Mouse (Mus musculus): ENCODE data around the gene Edc4.
A peak's percentile ranks its signal among the peaks of the same experiment; 100 is the strongest.

The Edc4 gene

DNA sequence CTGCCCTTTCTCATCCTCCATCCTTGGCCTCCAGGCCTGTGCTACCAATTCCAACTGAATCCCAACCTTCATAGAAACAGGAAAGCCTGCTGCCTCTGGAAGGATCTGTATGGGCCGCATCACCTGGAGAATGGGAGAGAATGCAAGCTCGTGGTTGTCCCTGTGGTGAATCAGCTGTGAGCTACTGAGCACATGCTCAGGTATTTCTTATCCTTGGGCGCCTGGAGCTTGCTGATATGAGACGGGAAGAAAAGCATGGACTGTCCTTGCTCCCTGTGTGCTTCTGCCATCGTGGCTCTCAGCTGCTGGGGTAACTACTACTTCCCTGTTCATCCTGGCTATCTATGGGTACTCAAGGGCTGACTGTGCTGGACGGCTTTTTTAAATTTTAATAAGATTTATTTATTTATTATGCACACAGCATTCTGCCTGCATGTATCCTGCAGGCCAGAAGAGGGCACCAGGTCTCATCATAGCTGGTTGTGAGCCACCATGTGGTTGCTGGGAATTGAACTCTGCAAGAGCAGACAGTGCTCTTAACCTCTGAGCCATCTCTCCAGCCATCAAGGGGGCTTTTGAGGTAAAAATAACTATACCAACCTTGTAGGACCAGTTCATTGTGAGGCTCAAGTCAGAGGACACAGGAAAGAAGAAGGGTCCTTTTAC is 14.2 kb upstream of the Edc4 start:
- DNase-seq (ENCODE audit: low read depth, low spot score): peak; percentile 56

DNA sequence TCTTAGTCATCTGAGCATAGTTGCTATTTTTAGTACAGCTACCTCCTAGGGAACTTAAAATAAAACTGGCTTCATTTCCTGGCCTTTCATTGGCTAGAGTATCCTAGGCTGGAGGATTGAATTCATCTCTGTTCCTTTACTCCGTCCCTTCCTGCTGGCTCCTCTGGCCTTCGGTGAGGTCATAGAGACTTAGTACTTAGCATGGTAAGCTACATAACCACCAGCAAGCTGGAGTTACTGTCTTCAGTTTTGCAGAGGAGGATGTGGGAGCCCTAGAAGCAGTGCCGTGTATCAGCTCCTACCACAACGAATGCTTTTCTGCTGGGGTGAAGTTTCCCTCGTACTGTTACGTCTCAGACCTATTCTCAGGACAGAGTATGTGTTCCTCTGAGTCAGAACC is 6.4 kb upstream of the Edc4 start:
- peak; percentile 77 for DNase-seq (ENCODE audit: low read depth, low spot score)

GRCm38 (mm10) chr8:105889756-105890465 is 9.2 kb downstream of the Edc4 start:
- no peak for DNase-seq (ENCODE audit: low read depth, low spot score)

DNA sequence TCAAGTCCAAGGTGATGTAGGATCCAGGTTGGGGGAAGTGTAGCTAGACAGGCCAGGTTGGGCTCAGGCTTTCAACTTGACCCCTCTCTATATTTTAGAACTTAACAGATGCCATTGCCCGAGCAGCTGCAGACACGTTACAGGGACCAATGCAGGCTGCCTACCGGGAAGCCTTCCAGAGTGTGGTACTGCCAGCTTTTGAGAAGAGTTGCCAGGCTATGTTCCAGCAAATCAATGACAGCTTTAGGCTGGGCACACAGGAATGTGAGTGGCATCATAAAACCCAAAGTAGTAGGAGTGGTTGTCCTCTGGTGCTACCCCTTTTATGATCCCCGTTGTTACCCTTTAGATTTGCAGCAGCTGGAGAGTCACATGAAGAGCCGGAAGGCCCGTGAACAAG is 10.2 kb downstream of the Edc4 start:
- DNase-seq (ENCODE audit: low read depth, low spot score): no peak

DNA sequence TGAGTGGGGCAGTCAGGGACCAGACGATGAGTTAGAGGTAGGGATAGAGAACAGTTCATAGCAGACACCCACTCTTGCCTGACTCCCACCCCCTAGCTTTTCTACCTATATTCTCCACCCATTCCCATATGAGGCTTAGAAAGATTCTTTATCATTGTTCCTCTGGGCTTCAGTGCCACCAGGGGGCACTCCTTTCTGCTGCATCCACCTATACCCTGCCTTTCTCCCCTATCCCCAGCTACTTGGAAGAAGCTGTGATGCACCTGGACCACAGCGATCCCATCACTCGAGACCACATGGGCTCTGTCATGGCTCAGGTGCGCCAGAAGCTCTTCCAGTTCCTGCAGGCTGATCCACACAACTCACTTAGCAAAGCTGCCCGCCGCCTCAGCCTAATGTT is 11.8 kb downstream of the Edc4 start:
- DNase-seq (ENCODE audit: low read depth, low spot score): peak; percentile 67

DNA sequence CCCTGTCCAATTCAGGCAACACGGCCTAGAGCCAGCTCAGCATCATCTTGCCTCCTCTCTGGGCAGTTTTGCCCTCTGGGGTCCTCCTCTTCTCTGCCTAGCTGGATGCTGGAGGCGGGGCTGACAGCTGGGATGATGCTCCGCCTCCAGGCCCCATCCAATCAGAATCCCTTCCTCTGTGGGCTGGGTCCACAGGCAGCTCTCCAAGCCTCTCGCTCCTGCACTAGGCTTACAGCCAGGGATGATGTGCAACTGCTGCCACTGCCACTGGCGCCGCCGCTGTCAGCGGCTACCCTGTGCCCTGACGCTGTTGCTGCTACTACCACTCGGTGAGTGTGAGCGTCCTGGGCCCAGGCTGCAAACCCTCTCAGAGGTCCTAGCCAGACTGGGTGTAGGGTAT is 12.7 kb downstream of the Edc4 start, which contains the start of gene Nrn1l:
TSS of gene Nrn1l (plus strand) at position 229 of the 400 bp plus-strand sequence.
- peak; percentile 83 for DNase-seq (ENCODE audit: low read depth, low spot score)

- no peak for DNase-seq (ENCODE audit: low read depth, low spot score)
These were observed 17.3 kb downstream of the Edc4 start for GRCm38 (mm10) chr8:105897801-105898480.

GRCm38 (mm10) chr8:105900180-105900940 is 19.7 kb downstream of the Edc4 start, which contains the start of gene Pskh1:
Gene Pskh1, plus strand, starts transcription at chr8:105900441.
- peak; percentile 97 for DNase-seq (ENCODE audit: low read depth, low spot score)

- peak; percentile 52 for DNase-seq (ENCODE audit: low read depth, low spot score)
These were observed 20.4 kb downstream of the Edc4 start for GRCm38 (mm10) chr8:105900941-105901616.

GRCm38 (mm10) chr8:105919390-105919789 is 38.7 kb downstream of the Edc4 start:
- DNase-seq (ENCODE audit: low read depth, low spot score): peak; percentile 33

DNA sequence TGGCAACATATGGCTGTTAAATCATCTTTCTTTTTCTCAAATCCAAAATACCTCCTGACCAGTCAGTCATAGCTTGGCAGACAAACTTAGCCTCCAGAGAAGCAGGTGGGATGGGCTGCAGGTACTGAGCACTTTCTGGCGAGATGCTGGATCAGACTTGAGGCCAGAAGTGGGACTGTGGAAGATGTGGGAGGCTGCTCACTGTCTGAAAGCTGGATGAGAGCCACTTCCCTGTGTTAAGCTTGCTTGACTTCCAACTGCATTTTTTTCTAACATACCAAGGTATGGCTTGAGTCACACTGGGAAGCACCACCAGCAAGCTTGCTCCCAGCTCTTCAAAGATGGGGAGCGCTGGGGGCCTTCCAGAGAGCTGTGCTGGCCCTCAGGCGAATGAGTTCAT is 44.4 kb downstream of the Edc4 start:
- DNase-seq (ENCODE audit: low read depth, low spot score): no peak

DNA sequence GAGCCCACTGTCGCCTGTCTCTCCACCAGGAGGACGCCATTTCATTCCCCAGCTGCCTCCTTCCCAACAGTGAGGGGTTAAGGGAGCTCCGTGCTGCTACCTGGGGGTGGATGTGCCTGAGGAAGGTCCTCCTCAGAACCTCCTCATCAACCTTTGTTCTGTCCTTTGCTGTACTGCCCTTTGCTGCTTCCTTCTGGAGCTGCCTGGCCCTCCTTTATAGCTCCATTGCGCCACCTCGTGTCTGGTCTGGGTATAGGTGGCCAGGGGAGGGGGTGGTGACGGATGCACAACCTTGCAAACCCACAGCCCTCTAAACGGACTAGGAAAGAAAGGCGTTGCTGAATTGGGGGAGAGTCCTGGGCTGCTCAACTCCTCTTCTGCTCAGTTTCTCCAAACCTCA is 49.9 kb downstream of the Edc4 start:
- peak; percentile 84 for DNase-seq (ENCODE audit: low read depth, low spot score)

DNA sequence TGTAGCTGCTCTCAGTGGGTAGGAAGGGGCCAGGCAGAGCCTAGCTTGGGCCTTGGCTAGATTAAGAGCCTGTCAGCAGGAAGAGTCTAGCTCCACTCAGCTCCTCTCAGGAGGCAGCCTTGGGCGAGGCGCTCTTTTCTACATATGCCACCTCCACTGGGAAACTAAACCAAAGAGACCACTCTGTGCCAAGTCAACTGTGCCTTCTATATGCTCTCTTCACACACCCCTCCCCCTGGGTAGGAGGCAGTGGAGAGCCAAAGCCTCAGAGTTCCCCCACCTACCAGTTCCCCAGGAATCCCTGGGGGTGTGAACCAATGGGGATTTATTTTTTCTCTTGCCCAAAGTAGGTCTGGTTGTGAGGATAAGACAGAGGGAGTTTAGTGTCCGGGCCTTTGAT is 50.6 kb downstream of the Edc4 start:
- DNase-seq (ENCODE audit: low read depth, low spot score): no peak

DNA sequence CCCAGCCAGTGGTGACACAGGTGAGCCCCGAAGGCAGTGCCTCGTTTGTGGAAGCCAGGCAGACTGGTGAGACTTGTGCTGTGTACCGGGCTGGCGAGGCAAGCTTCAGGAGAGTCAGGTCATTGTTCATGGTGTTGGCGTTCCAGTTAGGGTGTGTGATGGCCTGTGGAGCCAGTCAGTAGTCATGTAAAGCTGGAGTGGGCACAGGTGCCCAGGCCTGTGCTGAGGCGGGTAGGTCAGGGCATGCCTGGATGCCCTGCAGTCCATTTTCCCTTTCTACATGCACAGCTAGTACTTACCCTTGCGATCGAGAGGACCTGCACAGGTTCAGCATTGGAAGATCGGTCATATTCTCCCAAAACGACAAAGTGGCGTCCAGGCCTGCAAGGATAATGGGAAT is 51.8 kb downstream of the Edc4 start:
- DNase-seq (ENCODE audit: low read depth, low spot score): no peak

DNA sequence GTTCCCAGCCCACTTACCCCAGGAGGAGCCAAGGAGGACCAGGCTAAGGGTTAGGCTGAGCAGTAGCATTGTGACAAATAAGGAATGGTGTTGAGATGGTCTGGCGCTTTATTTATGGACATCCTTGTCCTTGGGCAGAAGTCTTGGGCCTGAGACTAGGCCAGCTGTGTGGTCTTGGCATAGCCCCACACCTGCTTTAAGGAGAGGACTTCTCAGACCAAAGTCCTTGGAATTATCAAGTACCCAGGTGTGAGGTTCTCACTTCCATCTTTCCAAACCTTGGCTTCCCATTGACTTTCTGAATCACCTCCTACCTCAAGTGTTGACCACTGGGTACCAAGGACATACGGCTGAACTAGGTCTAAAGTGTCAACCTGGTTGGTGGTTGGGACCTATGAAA is 53.1 kb downstream of the Edc4 start, which contains the start of gene Ctrl:
TSS of gene Ctrl (minus strand) at position 101 of the 400 bp plus-strand sequence.
- no peak for DNase-seq (ENCODE audit: low read depth, low spot score)

DNA sequence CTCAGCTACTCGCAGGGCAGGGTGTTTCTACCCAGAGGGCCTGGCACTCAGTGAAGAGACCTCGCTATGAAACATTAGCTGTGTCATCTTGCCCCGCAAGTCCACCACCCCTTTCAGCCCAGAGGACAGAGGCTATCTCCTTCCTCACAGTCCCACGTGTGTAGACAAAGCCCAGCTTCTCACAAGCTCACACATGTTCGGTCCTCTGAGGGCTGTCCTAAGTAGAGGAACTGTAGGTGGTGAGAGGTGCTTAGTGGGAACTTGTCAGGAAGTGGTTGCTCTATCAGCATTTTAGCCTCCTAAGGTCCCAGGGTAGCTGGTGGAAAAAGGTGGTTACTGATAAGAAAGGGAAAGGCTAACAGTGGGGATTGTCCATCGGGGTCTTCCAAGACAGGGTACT is 54.4 kb downstream of the Edc4 start:
- no peak for DNase-seq (ENCODE audit: low read depth, low spot score)

DNA sequence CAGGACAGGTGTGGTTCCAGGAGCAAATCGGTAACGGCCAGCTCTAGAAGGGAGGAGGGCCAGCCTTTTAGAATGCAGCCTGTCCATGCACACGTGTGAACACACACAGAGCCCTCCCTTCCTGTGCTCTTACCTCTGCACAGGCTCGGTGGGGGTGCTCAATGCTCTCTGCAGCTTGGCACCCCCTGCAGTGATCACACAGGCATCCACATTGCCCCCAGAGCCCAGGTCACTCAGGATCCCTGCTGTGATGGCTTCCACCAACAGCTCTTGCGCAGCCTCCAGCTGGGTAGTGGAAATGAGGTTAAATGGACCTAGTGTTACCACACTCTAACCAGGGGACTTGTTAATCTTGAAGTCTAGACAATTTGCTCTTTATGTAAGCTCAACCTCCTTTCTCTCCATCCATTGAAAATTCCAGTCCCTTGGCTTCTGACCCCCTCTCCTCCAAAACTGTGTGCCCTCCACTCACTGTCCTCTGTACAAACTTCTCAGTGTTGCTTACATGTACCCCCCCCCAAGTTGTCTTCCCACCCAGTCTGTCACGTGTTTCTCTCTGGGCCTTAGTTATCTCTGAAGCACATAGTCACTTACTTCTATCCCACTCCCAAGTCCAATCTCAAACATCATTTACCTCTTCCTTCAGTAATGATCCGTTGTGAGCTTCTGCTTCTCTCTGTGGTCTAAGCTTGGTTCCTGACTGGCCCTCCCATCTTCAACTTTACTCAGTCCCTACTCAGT is 55.4 kb downstream of the Edc4 start:
- no peak for DNase-seq (ENCODE audit: low read depth, low spot score)

GRCm38 (mm10) chr8:105936866-105937475 is 56.3 kb downstream of the Edc4 start:
- peak; percentile 97 for DNase-seq (ENCODE audit: low read depth, low spot score)

DNA sequence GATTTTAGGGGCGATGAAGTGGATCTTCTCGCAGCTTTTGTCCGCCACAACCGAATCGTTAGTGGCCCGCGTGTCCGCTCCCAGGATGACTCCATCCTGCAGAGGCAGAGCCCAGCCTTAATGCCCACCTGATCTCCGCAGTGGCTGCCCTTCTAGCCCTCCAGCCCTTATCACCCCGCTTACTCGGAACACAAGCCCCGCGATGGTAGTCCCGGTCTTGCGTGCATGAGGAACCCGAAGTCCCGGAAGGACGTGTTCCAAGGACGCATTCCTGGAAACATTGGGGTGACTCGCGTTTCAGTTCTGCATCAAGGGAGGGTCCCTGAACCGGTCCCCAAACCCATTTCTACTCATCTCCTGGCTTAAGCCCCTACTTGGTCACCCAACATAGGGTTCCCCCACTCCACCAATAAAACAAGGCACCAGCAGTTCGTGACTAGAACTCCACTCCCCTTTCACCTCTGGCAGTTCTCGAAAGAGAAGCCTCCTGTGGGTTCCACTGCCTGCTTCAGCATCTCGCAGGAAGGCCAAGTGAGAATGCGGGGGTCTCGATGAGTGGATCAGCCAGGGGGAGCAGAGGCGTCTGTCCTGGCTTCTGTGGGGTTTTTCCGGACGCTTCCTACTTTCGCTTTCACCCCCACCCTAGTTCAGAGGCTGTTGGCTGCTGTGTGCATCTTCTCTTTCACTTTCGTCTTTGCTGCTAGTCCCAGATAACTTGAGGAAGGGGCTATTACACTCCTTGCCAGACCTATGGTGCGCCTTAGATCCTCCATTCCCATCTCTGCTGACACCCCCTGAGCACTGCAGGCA is 57.0 kb downstream of the Edc4 start:
- DNase-seq (ENCODE audit: low read depth, low spot score): peak; percentile 75
